ENCODE assay signal across 11 mouse cellular contexts in the genomic region with DNA sequence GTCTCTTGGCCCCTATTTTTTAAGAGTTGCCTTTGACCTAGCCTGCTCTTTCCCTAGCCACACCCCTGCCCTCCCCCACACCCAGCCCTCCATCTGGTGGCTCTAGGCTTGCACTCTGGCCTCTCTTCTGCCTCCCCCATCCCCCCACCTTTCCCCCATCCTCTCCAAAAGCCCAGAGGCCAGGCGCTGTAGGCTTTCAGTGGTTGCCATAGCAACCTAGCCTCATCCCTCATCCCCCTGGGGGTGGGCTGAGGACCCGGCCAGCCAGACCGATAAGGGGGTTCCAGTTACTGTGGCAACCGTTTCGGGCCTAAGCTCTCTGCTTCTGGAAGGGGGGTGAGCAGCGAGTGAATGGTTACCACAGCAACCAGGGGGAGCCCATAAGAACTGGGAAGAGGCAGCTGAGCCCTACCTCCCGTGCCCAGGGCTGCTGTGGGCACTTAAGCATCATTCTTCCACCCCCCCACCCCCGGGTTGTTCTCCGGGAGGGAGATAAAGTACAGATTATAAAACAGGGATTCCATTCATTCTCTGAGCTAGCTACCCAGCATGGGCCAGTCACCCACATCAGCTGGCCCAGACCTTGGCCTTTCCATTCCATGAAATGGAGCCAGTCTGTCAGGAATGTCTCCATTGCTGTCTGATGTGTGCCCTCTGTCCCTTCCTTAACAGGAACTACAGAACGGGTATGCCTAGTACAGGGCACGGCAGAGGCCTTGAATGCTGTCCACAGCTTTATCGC. TPM values are rescaled to one million over a fixed set of nuclear protein-coding genes. Genes with fewer than 3 reads are reported as not detected.
DNase-seq lines count a peak whose midpoint lies in the region; ATAC-seq and TF ChIP-seq lines count a peak whose summit lies in the region.
"Had no signal": no experiment of that assay in that cellular context is flagged by ENCODE, and none has a peak within 500 bp of the region (broad histone marks: within the 10 kb centered on the region; RNA-seq: fewer than 3 reads in every experiment).

No protein-coding gene starts in this region.

- peak overlapping the region; percentile 6; the same call in 1 of the 2 replicates for H3K4me3 ChIP-seq in layer of hippocampus, adult 2 months
- H3K4me3 ChIP-seq in hindbrain, embryonic 10.5 days = peak overlapping the region; percentile 26
- H3K4me3 ChIP-seq in neural tube, embryonic 14.5 days (ENCODE audit: low read depth, low read length) = no peak overlapping the region

- peak in 1 of 2 experiments; percentile 60 for DNase-seq in layer of hippocampus, adult 2 months (ENCODE audit: low spot score in 2 of 2)
- DNase-seq in layer of hippocampus, adult 18-20 months (ENCODE audit: low spot score in 2 of 2) = no peak
- peak; percentile 72 for DNase-seq in brain, embryonic 18.5 days (ENCODE audit: low read depth, low spot score)
- peak; percentile 92 for DNase-seq in hindbrain, embryonic 10.5 days (ENCODE audit: low spot score)
- no peak for DNase-seq in kidney, postnatal 25 days
- no peak for DNase-seq in kidney, postnatal 36 days
- no peak for DNase-seq in adrenal gland, postnatal 25 days
- DNase-seq: gastrocnemius, postnatal 36 days had no signal

- 22% methylated on average over 12 of the region's 12 CpGs for WGBS in hindbrain, embryonic 10.5 days
- WGBS in neural tube, embryonic 14.5 days = 13% methylated on average over 12 of the region's 12 CpGs

- 0 out of 2 replicates have a peak, but pooled peaks cover 3% of the 10 kb centered on the region for H3K9me3 ChIP-seq in hindbrain, embryonic 10.5 days
- H3K9me3 ChIP-seq in neural tube, embryonic 14.5 days (ENCODE audit: control insufficient read depth, low read length) = no peaks in the 10 kb centered on the region

- ATAC-seq in neural tube, embryonic 14.5 days (ENCODE audit: low read depth) = peak; percentile 91

- no peak overlapping the region for H3K9ac ChIP-seq in neural tube, embryonic 14.5 days (replicated peaks; ENCODE audit: low read depth, low read length)

- peaks cover 65% of the 10 kb centered on the region for H3K36me3 ChIP-seq in hindbrain, embryonic 10.5 days
- H3K36me3 ChIP-seq in neural tube, embryonic 14.5 days (ENCODE audit: control insufficient read depth, insufficient read depth, low read length) = peaks cover 27% of the 10 kb centered on the region; the same call in 1 of the 2 replicates

- peak overlapping the region; percentile 70 for H3K27ac ChIP-seq in layer of hippocampus, adult 2 months
- peak overlapping the region; percentile 89 for H3K27ac ChIP-seq in hindbrain, embryonic 10.5 days
- peak overlapping the region; percentile 78 for H3K27ac ChIP-seq in neural tube, embryonic 14.5 days (ENCODE audit: low read depth, low read length)

- peak overlapping the region; percentile 15; the same call in 1 of the 2 replicates for H3K4me2 ChIP-seq in neural tube, embryonic 14.5 days (ENCODE audit: low read depth, low read length)

- peaks cover 46% of the 10 kb centered on the region for H3K4me1 ChIP-seq in hindbrain, embryonic 10.5 days (replicated peaks)
- peaks cover 29% of the 10 kb centered on the region for H3K4me1 ChIP-seq in neural tube, embryonic 14.5 days (ENCODE audit: control insufficient read depth, insufficient read depth, low read length)

- H3K27me3 ChIP-seq in hindbrain, embryonic 10.5 days (ENCODE audit: insufficient read depth, poor library complexity, severe bottlenecking) = no peaks in the 10 kb centered on the region
- no peaks in the 10 kb centered on the region for H3K27me3 ChIP-seq in neural tube, embryonic 14.5 days (ENCODE audit: control insufficient read depth, insufficient read depth, low read length)

- no peak for TF ChIP-seq CTCF in layer of hippocampus, adult 2 months (conservative IDR thresholded peaks at IDR 0.05)

RNA-seq across cellular contexts. Expression of gene Nova2, which starts 24.3 kb away (rescaled TPM):
- total RNA-seq in layer of hippocampus, adult 2 months (2021) = 10 to 100 TPM; 82.7 to 85.4 TPM
- total RNA-seq in layer of hippocampus, adult 18-20 months (2021) = 10 to 100 TPM; 76.3 to 79.4 TPM
- polyA plus RNA-seq in hindbrain, embryonic 10.5 days (2016; fragmentation: Nextera tagmentation; extraction: Ambion mirVana) = 3.5 and 7.3 TPM in 2 replicates
- 17.1 and 18.4 TPM in 2 replicates for polyA plus RNA-seq in neural tube, embryonic 14.5 days (2014; fragmentation: Nextera tagmentation; extraction: Ambion mirVana)
- total RNA-seq in adrenal gland, postnatal 25 days (2021) = 4.9 and 6.2 TPM in 2 replicates

RNA-seq across cellular contexts. Expression of gene Nanos2, which starts 37.2 kb away (rescaled TPM):
- total RNA-seq in layer of hippocampus, adult 2 months (2021) = under 1 TPM; 0.54 to 0.66 TPM
- total RNA-seq in layer of hippocampus, adult 18-20 months (2021) = under 1 TPM; 0.20 to 0.40 TPM
- 0.09 TPM in 1 of 2 replicates, not detected in the other for polyA plus RNA-seq in hindbrain, embryonic 10.5 days (2016; fragmentation: Nextera tagmentation; extraction: Ambion mirVana)
- polyA plus RNA-seq in neural tube, embryonic 14.5 days (2014; fragmentation: Nextera tagmentation; extraction: Ambion mirVana) = 0.84 and 1.1 TPM in 2 replicates
- not detected in 2 replicates for total RNA-seq in adrenal gland, postnatal 25 days (2021)
- total RNA-seq: CH12.LX; gastrocnemius, postnatal 36 days had no signal
- polyA plus RNA-seq: large intestine, adult 2 months had no signal

RNA-seq across cellular contexts. Expression of gene Ccdc61, which starts 39.7 kb away (rescaled TPM):
- total RNA-seq in layer of hippocampus, adult 2 months (2021) = 10 to 100 TPM; 10.9 to 12.6 TPM
- 10 to 100 TPM; 10.4 to 10.9 TPM for total RNA-seq in layer of hippocampus, adult 18-20 months (2021)
- 36.8 and 39.2 TPM in 2 replicates for polyA plus RNA-seq in hindbrain, embryonic 10.5 days (2016; fragmentation: Nextera tagmentation; extraction: Ambion mirVana)
- 17.6 and 20.2 TPM in 2 replicates for polyA plus RNA-seq in neural tube, embryonic 14.5 days (2014; fragmentation: Nextera tagmentation; extraction: Ambion mirVana)
- total RNA-seq in adrenal gland, postnatal 25 days (2021) = 16.5 and 20.8 TPM in 2 replicates

RNA-seq across cellular contexts. Expression of gene Mypop, which starts 41.1 kb away (rescaled TPM):
- total RNA-seq in layer of hippocampus, adult 2 months (2021) = 10 to 100 TPM; 44.0 to 46.4 TPM
- 10 to 100 TPM; 50.1 to 50.7 TPM for total RNA-seq in layer of hippocampus, adult 18-20 months (2021)
- 4.1 and 5.0 TPM in 2 replicates for polyA plus RNA-seq in hindbrain, embryonic 10.5 days (2016; fragmentation: Nextera tagmentation; extraction: Ambion mirVana)
- 6.0 and 6.9 TPM in 2 replicates for polyA plus RNA-seq in neural tube, embryonic 14.5 days (2014; fragmentation: Nextera tagmentation; extraction: Ambion mirVana)
- total RNA-seq in adrenal gland, postnatal 25 days (2021) = 10.9 and 13.0 TPM in 2 replicates

RNA-seq across cellular contexts. Expression of gene Irf2bp1, which starts 53.9 kb away (rescaled TPM):
- total RNA-seq in layer of hippocampus, adult 2 months (2021) = 10 to 100 TPM; 52.7 to 56.3 TPM
- 10 to 100 TPM; 53.8 to 57.2 TPM for total RNA-seq in layer of hippocampus, adult 18-20 months (2021)
- 23.2 and 31.1 TPM in 2 replicates for polyA plus RNA-seq in hindbrain, embryonic 10.5 days (2016; fragmentation: Nextera tagmentation; extraction: Ambion mirVana)
- polyA plus RNA-seq in neural tube, embryonic 14.5 days (2014; fragmentation: Nextera tagmentation; extraction: Ambion mirVana) = 29.7 and 30.3 TPM in 2 replicates
- 45.8 and 48.3 TPM in 2 replicates for total RNA-seq in adrenal gland, postnatal 25 days (2021)

Comparison
In these comparisons a context has a peak if more than half of its experiments do, and no peak if none do; other contexts are left out.
1. DNase-seq: peak in brain, embryonic 18.5 days (single experiment) and hindbrain, embryonic 10.5 days (single experiment); none in layer of hippocampus, adult 18-20 months (0 of 2), kidney, postnatal 25 days (0 of 2), kidney, postnatal 36 days (0 of 2) and adrenal gland, postnatal 25 days (single experiment).
2. RNA of gene Nova2, which starts 24.3 kb away (total RNA-seq): 82.7 to 85.4 TPM in layer of hippocampus, adult 2 months and 76.3 to 79.4 TPM in layer of hippocampus, adult 18-20 months; 4.9 to 6.2 TPM in adrenal gland, postnatal 25 days; every median in the first group is over 10 times any median in the second.
3. Peak in every context shown above with its lines, with median percentiles within 50 percentile points of each other: H3K27ac ChIP-seq.